Mouse (Mus musculus): ENCODE data around the gene Col9a3. TPM values are rescaled to one million over a fixed set of nuclear protein-coding genes. Genes with fewer than 3 reads are reported as not detected.

Col9a3 gene
- polyA plus RNA-seq, 1 experiment: 2.5 TPM

DNA sequence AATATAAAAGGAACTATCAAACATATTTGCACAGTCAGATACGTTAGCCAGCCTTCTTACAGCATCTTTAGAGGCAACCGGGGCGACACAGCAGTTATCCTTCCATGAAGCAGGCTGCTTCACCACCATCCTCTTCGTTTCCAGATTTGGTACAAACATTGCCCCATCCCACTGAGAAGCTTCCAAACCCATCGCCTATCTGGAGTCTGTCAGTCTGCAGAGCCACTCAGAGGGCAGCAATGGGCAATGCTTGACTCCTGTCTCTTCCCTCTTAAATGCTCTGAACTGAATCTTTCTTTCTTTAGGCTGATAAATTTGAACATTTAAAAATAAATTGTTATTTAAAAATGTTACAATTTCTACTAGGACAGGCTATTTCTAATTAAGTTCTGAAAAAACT lies 60.8 kb downstream of the Col9a3 start:
- TF ChIP-seq POLR2A (IDR thresholded peaks at IDR 0.05; ENCODE audit: low read depth, low read length) (no peak), CTCF (IDR thresholded peaks at IDR 0.05; ENCODE audit: borderline replicate concordance, insufficient read depth, low read length) (no peak)
- no peak overlapping the region for H3K27ac ChIP-seq (ENCODE audit: insufficient read depth, low read length)
- H3K4me3 ChIP-seq (ENCODE audit: insufficient read depth, low read length): no peak overlapping the region
- H3K4me1 ChIP-seq (ENCODE audit: control insufficient read depth, insufficient read depth, low read length): no peaks in the 10 kb centered on the region

DNA sequence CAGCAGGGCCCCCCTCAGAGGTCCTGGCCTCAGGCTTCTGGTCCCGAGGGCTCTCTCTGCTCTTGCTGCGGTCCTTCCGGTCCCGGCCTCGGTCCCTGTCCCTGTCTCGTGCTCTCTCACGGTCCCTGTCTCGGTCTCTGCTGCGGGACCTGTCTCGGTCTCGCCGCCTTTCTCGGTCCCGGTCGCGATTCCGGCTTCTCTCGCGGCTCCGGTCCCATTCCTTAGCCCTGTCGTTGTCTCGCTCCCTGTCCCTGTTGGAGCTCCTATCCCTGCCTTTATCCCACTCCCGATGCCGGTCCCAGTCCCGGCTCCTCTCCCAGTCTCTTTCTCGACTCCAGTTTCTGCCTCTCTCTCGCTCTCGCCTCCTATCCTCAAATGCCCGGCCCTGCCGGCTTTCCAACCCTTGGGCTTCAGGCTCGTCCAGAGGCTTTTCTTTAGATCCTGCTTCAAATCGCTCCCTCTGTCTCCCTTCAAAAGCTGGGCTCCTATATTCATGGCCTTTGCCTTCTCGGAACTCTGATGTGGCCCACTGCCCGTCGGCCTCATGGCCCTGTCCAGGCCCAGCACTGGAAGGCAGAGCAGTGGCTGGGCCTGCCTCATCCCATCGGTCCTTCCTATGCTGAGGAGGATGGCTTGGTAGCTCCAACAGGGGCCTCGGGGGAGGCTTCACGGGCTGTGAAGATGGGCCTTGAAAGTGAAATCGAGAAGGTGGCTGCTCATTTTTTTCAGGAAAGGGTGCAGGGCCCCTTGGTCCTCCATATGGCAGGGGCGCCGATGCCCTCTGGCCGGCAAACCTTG lies 62.0 kb downstream of the Col9a3 start:
- Histone ChIP-seq H3K4me1 (ENCODE audit: control insufficient read depth, insufficient read depth, low read length) (no peaks in the 10 kb centered on the region), H3K27ac (ENCODE audit: insufficient read depth, low read length) (no peak overlapping the region), H3K4me3 (ENCODE audit: insufficient read depth, low read length) (no peak overlapping the region)
- TF ChIP-seq POLR2A (IDR thresholded peaks at IDR 0.05; ENCODE audit: low read depth, low read length): no peak
- no peak for TF ChIP-seq CTCF (IDR thresholded peaks at IDR 0.05; ENCODE audit: borderline replicate concordance, insufficient read depth, low read length)

DNA sequence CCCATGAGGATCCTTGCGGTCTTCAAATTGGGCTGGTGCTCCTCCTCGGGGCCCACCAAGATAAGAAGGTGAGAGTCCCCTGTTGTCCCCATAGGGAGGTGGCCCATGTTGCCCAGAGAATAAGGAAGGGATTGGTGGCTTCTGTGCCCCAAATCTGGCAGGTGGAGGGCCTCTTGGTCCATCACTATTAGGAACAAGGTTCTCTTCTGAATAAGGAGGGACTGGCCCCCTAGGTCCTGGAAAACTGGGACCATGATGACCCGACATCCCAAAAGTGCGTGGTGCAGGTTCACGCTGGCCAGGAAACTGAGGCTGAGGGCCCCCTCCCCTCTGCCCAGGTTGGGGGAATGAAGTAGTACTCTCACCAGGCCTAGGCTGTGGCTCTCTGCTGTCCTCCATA lies 62.9 kb downstream of the Col9a3 start:
- no peaks in the 10 kb centered on the region for H3K4me1 ChIP-seq (ENCODE audit: control insufficient read depth, insufficient read depth, low read length)
- no peak for TF ChIP-seq CTCF (IDR thresholded peaks at IDR 0.05; ENCODE audit: borderline replicate concordance, insufficient read depth, low read length)
- no peak for TF ChIP-seq POLR2A (IDR thresholded peaks at IDR 0.05; ENCODE audit: low read depth, low read length)
- H3K27ac ChIP-seq (ENCODE audit: insufficient read depth, low read length): no peak overlapping the region
- H3K4me3 ChIP-seq (ENCODE audit: insufficient read depth, low read length): no peak overlapping the region

DNA sequence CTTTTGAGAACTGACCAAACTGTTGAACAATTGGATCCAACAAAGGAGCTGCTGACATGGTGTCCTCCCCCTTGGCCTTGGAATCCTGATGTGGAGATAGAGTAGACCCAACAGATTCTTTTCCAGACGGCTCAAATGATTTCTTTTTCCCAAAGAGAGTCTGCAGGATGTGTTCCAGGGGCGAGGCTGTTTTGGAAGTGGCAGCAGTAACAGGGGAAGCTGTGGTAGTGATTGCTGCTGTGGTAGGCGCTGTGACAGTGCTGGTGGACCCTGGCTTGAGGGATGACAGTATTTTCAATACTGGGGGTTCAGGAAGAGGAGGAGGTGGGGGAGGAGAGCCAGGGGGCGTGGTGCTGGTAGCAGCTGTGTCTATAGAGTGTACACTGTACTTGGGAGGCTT lies 64.4 kb downstream of the Col9a3 start:
- TF ChIP-seq POLR2A (IDR thresholded peaks at IDR 0.05; ENCODE audit: low read depth, low read length) (no peak), CTCF (IDR thresholded peaks at IDR 0.05; ENCODE audit: borderline replicate concordance, insufficient read depth, low read length) (no peak)
- H3K4me1 ChIP-seq (ENCODE audit: control insufficient read depth, insufficient read depth, low read length): no peaks in the 10 kb centered on the region
- no peak overlapping the region for H3K4me3 ChIP-seq (ENCODE audit: insufficient read depth, low read length)
- H3K27ac ChIP-seq (ENCODE audit: insufficient read depth, low read length): no peak overlapping the region

Other genes starting within 250 kb of the Col9a3 start
- gene Slco4a1, start 141.5 kb upstream of the Col9a3 start, polyA plus RNA-seq (2011; ENCODE audit: insufficient read length, low read depth, missing spikeins): 4.2 and 8.0 TPM in 2 replicates
- not detected in 2 replicates for gene Ntsr1, start 97.8 kb upstream of the Col9a3 start, polyA plus RNA-seq (2011; ENCODE audit: insufficient read length, low read depth, missing spikeins)
- 13.1 TPM in 2 replicates for gene Mrgbp, start 16.5 kb upstream of the Col9a3 start, polyA plus RNA-seq (2011; ENCODE audit: insufficient read length, low read depth, missing spikeins)
- 78.0 and 78.2 TPM in 2 replicates for gene Ogfr, start 8.5 kb upstream of the Col9a3 start, polyA plus RNA-seq (2011; ENCODE audit: insufficient read length, low read depth, missing spikeins)
- 10.8 and 11.6 TPM in 2 replicates for gene Tcfl5, start 44.9 kb downstream of the Col9a3 start, polyA plus RNA-seq (2011; ENCODE audit: insufficient read length, low read depth, missing spikeins)
- 29.3 and 31.3 TPM in 2 replicates for gene Dido1, start 112.2 kb downstream of the Col9a3 start, polyA plus RNA-seq (2011; ENCODE audit: insufficient read length, low read depth, missing spikeins)
- gene Gid8, start 112.3 kb downstream of the Col9a3 start, polyA plus RNA-seq (2011; ENCODE audit: insufficient read length, low read depth, missing spikeins): 58.0 and 71.8 TPM in 2 replicates
- 1.5 and 2.9 TPM in 2 replicates for gene Slc17a9, start 127.5 kb downstream of the Col9a3 start, polyA plus RNA-seq (2011; ENCODE audit: insufficient read length, low read depth, missing spikeins)
- not detected in 2 replicates for gene Bhlhe23, start 179.1 kb downstream of the Col9a3 start, polyA plus RNA-seq (2011; ENCODE audit: insufficient read length, low read depth, missing spikeins)

All from embryonic fibroblast, embryonic 13.5 days (primary cell).